Mouse (Mus musculus) olfactory bulb, adult 2 months (tissue): Measurements from ENCODE around the gene Dmrtc2.

Experiments used
- CTCF ChIP-seq: fragments of 200-500 bp; IDR thresholded peaks from 2 replicates; pipeline ENCODE4 v1.5.1; 2012; ENCODE audit warnings: low read depth, mild to moderate bottlenecking, low read length, moderate library complexity; ENCODE audit not compliant: insufficient read depth
- POLR2A ChIP-seq: fragments of 200-500 bp; IDR thresholded peaks from 2 replicates; pipeline ENCODE4 v1.6.1; 2012; ENCODE audit warnings: mild to moderate bottlenecking, low read depth, low read length, moderate library complexity; ENCODE audit not compliant: insufficient read depth

DNA sequence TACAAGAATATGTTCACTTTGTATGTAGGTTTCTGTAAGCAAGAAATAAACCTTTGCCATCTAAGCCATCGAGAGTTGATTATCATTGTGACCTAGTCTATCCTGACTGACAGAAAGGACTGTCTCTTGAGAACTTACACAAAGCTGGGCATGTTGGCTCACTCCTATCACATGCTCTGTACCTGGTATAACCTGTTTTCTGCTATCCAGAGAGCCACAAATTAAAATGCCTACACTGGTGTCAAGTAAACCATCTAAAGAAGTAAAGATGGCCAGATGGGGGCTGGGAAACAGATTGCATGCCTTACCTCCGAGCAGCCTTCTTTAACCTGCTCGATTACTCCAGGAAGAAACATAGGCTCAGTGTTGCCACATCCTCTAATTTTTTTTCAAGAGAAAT is 7.7 kb downstream of the Dmrtc2 start:
- TF ChIP-seq CTCF (no peak), POLR2A (no peak)
